Mouse (Mus musculus) monocyte, adult 5-6 weeks (primary cell): ENCODE results near the gene Pla2g4f. TPM values are rescaled to one million over a fixed set of nuclear protein-coding genes. Genes with fewer than 3 reads are reported as not detected.
A peak's percentile ranks its signal among the peaks of the same experiment; 100 is the strongest.

ENCODE experiments used
- ATAC-seq: fragments of 153-309, 156-312 bp; replicated peaks from 2 replicates; pipeline ENCODE4 v1.8.0; 2017; ENCODE audit warnings: mild to moderate bottlenecking; ENCODE audit not compliant: low TSS enrichment, insufficient number of reproducible peaks, severe bottlenecking, poor library complexity, low FRiP score
- total RNA-seq: library from RNA; stranded (forward); fragments of 200-1000, 200-491, 200-594 nt; gene quantifications from 3 replicates; pipeline ENCODE4 v1.2.3, GENCODE M21; 2017

Gene Pla2g4f
- 0.10 TPM in 1 of 3 replicates, not detected in the others for total RNA-seq

GRCm38 (mm10) chr2:120313976-120314375 lies at the start of gene Pla2g4f:
Gene Pla2g4f, minus strand, starts transcription at chr2:120314165.
- no peak for ATAC-seq

- no peak for ATAC-seq
Measured at GRCm38 (mm10) chr2:120360425-120360824, 46.5 kb upstream of the Pla2g4f start.

GRCm38 (mm10) chr2:120352682-120353646 lies 39.0 kb upstream of the Pla2g4f start, which contains the start of gene Vps39:
Gene Vps39, minus strand, starts transcription at chr2:120353137.
- ATAC-seq: peak; percentile 97

GRCm38 (mm10) chr2:120351321-120351720 lies 37.4 kb upstream of the Pla2g4f start:
- ATAC-seq: no peak

GRCm38 (mm10) chr2:120348120-120348519 lies 34.2 kb upstream of the Pla2g4f start:
- no peak for ATAC-seq

GRCm38 (mm10) chr2:120341741-120342140 lies 27.8 kb upstream of the Pla2g4f start:
- ATAC-seq: no peak

GRCm38 (mm10) chr2:120337886-120338285 lies 23.9 kb upstream of the Pla2g4f start:
- ATAC-seq: no peak

- no peak for ATAC-seq
Measured at GRCm38 (mm10) chr2:120331575-120331974, 17.6 kb upstream of the Pla2g4f start.

GRCm38 (mm10) chr2:120315077-120315476 lies 1.1 kb upstream of the Pla2g4f start:
- no peak for ATAC-seq

GRCm38 (mm10) chr2:120314487-120314886 lies 522 bp upstream of the Pla2g4f start:
- ATAC-seq: no peak

GRCm38 (mm10) chr2:120312276-120312825 lies 1.6 kb downstream of the Pla2g4f start:
- ATAC-seq: no peak

GRCm38 (mm10) chr2:120304113-120304512 lies 9.9 kb downstream of the Pla2g4f start:
- no peak for ATAC-seq

- no peak for ATAC-seq
Measured at GRCm38 (mm10) chr2:120301076-120301475, 12.9 kb downstream of the Pla2g4f start.

- no peak for ATAC-seq
Measured at GRCm38 (mm10) chr2:120299866-120300265, 14.1 kb downstream of the Pla2g4f start.

GRCm38 (mm10) chr2:120296160-120296559 lies 17.8 kb downstream of the Pla2g4f start:
- no peak for ATAC-seq

- no peak for ATAC-seq
Measured at GRCm38 (mm10) chr2:120291471-120292078, 22.4 kb downstream of the Pla2g4f start.

- no peak for ATAC-seq
Measured at GRCm38 (mm10) chr2:120288995-120289394, 25.0 kb downstream of the Pla2g4f start, which contains the start of gene Pla2g4d. Gene Pla2g4d, minus strand, starts transcription at chr2:120289197.

- ATAC-seq: no peak
Measured at GRCm38 (mm10) chr2:120288401-120288800, 25.6 kb downstream of the Pla2g4f start.

GRCm38 (mm10) chr2:120285639-120286038 lies 28.3 kb downstream of the Pla2g4f start:
- no peak for ATAC-seq
